Mouse (Mus musculus) Patski (cell line): Measurements from ENCODE around the gene Pan2. TPM values are rescaled to one million over a fixed set of nuclear protein-coding genes. Genes with fewer than 3 reads are reported as not detected.
"Not testable (repeated sequence)": the region's sequence is repeated elsewhere in the genome, so short reads cannot be mapped to it uniquely, and the experiment has no call there.

Source experiments
- ATAC-seq: fragments of 100-300 bp; one replicate; pipeline ENCODE4 v1.8.0; 2021
- CTCF ChIA-PET: fragments of 350-600 bp; sonication (Branson Sonifier 250); formaldehyde crosslinking; loops from one replicate; lab custom pipeline; 2022; ENCODE audit warnings: inconsistent platforms; lab: Charles Lee
- POLR2A ChIA-PET: fragments of 350-600 bp; sonication (Branson Sonifier 250); formaldehyde crosslinking; loops from one replicate; lab custom pipeline; 2022; ENCODE audit warnings: antibody characterized with exemption, inconsistent platforms; lab: Charles Lee
- DNase-seq: peaks from one replicate; pipeline ENCODE4 v3.0.0-alpha.2; 2011; ENCODE audit warnings: low read depth, low spot score
- H3K27me3 ChIP-seq: fragments of 371-371 bp; one replicate; pipeline ENCODE4 v1.5.1; 2021
- CTCF ChIP-seq: fragments of 100-300 bp; IDR thresholded peaks from one replicate; pipeline ENCODE4 v1.5.1; 2021
- in situ Hi-C: fragments of 300-500 bp; cut with MboI; formaldehyde crosslinking; loops from 3 replicates; pipeline ENCODE4 v1.11.1; 2018; ENCODE audit warnings: low pct_unique_long_range_greater_than_20kb, mixed read lengths
- polyA plus RNA-seq: library from polyadenylated mRNA; unstranded; gene quantifications from one replicate; pipeline ENCODE4 v1.2.3, GENCODE M21; 2021

Pan2 gene
- polyA plus RNA-seq, 1 experiment from 2014 or later: 20.3 TPM

GRCm38 (mm10) chr10:128268371-128268770, 34.8 kb upstream of the Pan2 start, which contains the start of gene Apof:
Gene Apof, plus strand, starts transcription at chr10:128268671.
- DNase-seq: no peak

GRCm38 (mm10) chr10:128269206-128269910, 33.8 kb upstream of the Pan2 start:
- ChIA-PET CTCF (interaction anchor here (1.0 to 2.1 kb wide), 7 partner anchors 9 to 76 kb away, joined by 3 to 8 read pairs (median 6); no protein-coding TSS in a partner anchor), POLR2A (interaction anchor here (2.3 kb wide), 1 partner anchor 13 kb away, joined by 8 read pairs; no protein-coding TSS in a partner anchor)
- in situ Hi-C loops: no loop called here
- no peak for ATAC-seq
- H3K27me3 ChIP-seq: no peaks in the 10 kb centered on the region
- DNase-seq: no peak
- TF ChIP-seq CTCF: no peak

More at GRCm38 (mm10) chr10:128268371-128268770, 34.8 kb upstream of the Pan2 start, which contains the start of gene Apof:
- POLR2A ChIA-PET: interaction anchor here (2.3 kb wide), 1 partner anchor 12 kb away, joined by 8 read pairs; no protein-coding TSS in a partner anchor
- in situ Hi-C loops: no loop called here
- CTCF ChIA-PET: interaction anchor here (1.2 to 1.6 kb wide), 2 partner anchors 35 to 77 kb away, joined by 3 to 4 read pairs; no protein-coding TSS in a partner anchor
- no peak for TF ChIP-seq CTCF
- H3K27me3 ChIP-seq: no peaks in the 10 kb centered on the region
- ATAC-seq: no peak

DNA sequence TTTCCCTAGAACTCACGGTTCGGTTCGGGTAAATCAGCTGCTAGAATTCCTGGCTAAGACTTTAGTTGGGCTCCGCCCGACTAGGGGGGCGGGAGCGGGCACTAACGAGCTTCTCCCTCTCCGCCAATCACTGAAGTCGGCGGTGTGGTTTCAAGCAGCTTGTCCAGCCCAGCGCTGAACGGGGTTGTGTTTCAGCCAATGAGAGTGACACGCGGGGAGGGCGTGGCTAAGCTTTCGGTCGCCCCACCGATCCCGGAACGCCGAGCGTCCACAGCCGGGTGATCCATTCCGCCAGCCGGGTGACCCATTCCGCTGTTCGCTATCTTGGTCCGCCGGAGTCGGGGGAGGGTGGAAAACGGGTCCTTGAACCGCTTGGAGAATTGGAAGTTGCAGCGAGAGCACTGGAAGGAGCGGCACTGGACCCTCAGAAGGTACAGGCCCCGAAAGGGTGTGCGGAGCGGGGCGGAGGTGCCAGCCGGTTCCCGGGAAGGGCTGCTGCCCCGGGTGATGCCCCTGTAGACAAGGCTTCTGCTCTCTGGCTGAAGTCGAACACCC, 32.8 kb upstream of the Pan2 start, which contains the start of gene Stat2:
TSS of gene Stat2 (plus strand) at position 273 of the 555 bp plus-strand sequence.
- DNase-seq: peak; percentile 79
- peak; percentile 97 for ATAC-seq
- in situ Hi-C loops: no loop called here
- H3K27me3 ChIP-seq: no peaks in the 10 kb centered on the region
- no peak for TF ChIP-seq CTCF
- ChIA-PET CTCF (interaction anchor here (1.0 to 2.1 kb wide), 6 partner anchors 10 to 36 kb away, joined by 3 to 8 read pairs (median 6); no protein-coding TSS in a partner anchor), POLR2A (interaction anchor here (0.7 to 2.3 kb wide), 3 partner anchors 13 to 42 kb away, joined by 3 to 10 read pairs (median 8); no protein-coding TSS in a partner anchor)

GRCm38 (mm10) chr10:128270866-128271265, 32.3 kb upstream of the Pan2 start:
- POLR2A ChIA-PET: interaction anchor here (2.3 kb wide), 2 partner anchors 13 to 15 kb away, joined by 8 to 10 read pairs; no protein-coding TSS in a partner anchor
- no peak for DNase-seq
- ATAC-seq: no peak
- no peak for TF ChIP-seq CTCF
- in situ Hi-C loops: no loop called here
- CTCF ChIA-PET: interaction anchor here (1.0 to 2.1 kb wide), 7 partner anchors 10 to 41 kb away, joined by 3 to 8 read pairs (median 6); no protein-coding TSS in a partner anchor
- H3K27me3 ChIP-seq: no peaks in the 10 kb centered on the region

GRCm38 (mm10) chr10:128271883-128272282, 31.3 kb upstream of the Pan2 start:
- DNase-seq (no peak), ATAC-seq (no peak)
- in situ Hi-C loops: no loop called here
- peak; percentile 32 for TF ChIP-seq CTCF
- ChIA-PET POLR2A (interaction anchor here (2.3 kb wide), 1 partner anchor 12 kb away, joined by 10 read pairs; no protein-coding TSS in a partner anchor), CTCF (interaction anchor here (1.3 to 1.5 kb wide), 3 partner anchors 9 to 57 kb away, joined by 5 to 7 read pairs (median 6); no protein-coding TSS in a partner anchor)
- H3K27me3 ChIP-seq: no peaks in the 10 kb centered on the region

DNA sequence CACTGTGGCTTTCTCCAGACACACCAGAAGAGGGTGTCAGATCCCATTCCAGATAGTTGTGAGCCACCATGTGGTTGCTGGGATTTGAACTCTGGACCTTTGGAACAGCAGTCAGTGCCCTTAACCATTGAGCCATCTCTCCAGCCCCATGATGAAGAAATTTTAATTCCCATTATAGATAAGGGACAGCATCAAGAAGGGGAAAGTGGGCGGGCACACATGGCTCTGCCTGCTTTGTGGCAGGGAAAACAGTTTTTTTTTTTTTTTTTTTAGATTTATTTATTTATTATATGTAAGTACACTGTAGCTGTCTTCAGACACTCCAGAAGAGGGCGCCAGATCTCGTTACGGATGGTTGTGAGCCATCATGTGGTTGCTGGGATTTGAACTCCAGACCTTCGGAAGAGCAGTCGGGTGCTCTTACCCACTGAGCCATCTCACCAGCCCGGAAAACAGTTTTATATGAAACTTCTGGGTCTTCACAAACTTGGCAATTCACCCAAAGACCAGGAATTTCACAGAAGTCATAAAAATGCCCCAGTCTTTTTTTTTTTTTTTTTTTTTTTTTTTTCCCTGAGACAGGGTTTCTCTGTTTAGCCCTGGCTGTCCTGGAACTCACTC, 30.2 kb upstream of the Pan2 start:
- ChIA-PET POLR2A (interaction anchor here (0.6 kb wide), 2 partner anchors 130 to 280 kb away, joined by 4 read pairs; no protein-coding TSS in a partner anchor), CTCF (interaction anchor here (1.1 to 1.5 kb wide), 4 partner anchors 11 to 58 kb away, joined by 3 to 6 read pairs (median 4); no protein-coding TSS in a partner anchor)
- H3K27me3 ChIP-seq, DNase-seq, in situ Hi-C loops, ATAC-seq: not testable (repeated sequence)
- peak; percentile 33 for TF ChIP-seq CTCF

GRCm38 (mm10) chr10:128275374-128275773, 27.8 kb upstream of the Pan2 start:
- ATAC-seq, CTCF ChIA-PET, H3K27me3 ChIP-seq, DNase-seq, in situ Hi-C loops, POLR2A ChIA-PET: not testable (repeated sequence)

DNA sequence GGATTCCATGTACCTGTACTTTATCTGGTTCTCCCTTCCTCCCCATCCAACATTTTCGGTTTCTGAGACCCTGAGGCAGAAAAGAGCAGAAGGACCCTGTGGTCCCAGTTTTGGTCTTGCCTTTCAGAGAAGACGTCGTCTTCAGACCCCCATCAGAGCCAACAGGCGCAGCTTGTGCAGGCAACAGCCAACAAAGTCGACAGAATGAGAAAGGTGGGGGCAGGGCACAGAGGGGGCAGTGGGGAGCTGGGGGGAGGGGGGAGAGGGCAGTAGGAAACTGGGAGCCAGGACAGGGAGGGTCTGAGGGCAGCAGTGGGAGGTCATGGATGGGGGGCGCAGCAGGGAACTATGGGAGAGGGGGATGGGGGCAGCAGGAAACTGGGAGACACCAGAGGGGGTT, 25.0 kb upstream of the Pan2 start:
- CTCF ChIA-PET: interaction anchor here (1.8 kb wide), 1 partner anchor 66 kb away, joined by 6 read pairs; the partner anchor contains the start of gene Spryd4
- no peak for TF ChIP-seq CTCF
- DNase-seq (no peak), ATAC-seq (no peak)
- in situ Hi-C loops: no loop called here
- H3K27me3 ChIP-seq: no peaks in the 10 kb centered on the region
- POLR2A ChIA-PET: no interaction called here

GRCm38 (mm10) chr10:128280943-128281342, 22.2 kb upstream of the Pan2 start:
- TF ChIP-seq CTCF: no peak
- no peaks in the 10 kb centered on the region for H3K27me3 ChIP-seq
- ATAC-seq: no peak
- CTCF ChIA-PET: interaction anchor here (1.0 to 2.3 kb wide), 3 partner anchors 9 to 49 kb away, joined by 3 to 5 read pairs (median 3); no protein-coding TSS in a partner anchor
- in situ Hi-C loops: loop anchor here (5.0 kb wide), 1 partner anchor 69 kb away; the partner anchor contains the start of gene Spryd4
- DNase-seq: no peak
- POLR2A ChIA-PET: interaction anchor here (1.2 kb wide), 1 partner anchor 9 kb away, joined by 4 read pairs; no protein-coding TSS in a partner anchor
